Mouse (Mus musculus) forebrain, embryonic 11.5 days (tissue): ENCODE data around the gene Traf4. TPM values are rescaled to one million over a fixed set of nuclear protein-coding genes. Genes with fewer than 3 reads are reported as not detected.
A peak's percentile ranks its signal among the peaks of the same experiment; 100 is the strongest.

Experiments
- ATAC-seq: fragments of 200-750 bp; cut with Nextera tagmentation; replicated peaks from 2 replicates; pipeline ENCODE4 v1.8.0; 2017; ENCODE audit warnings: moderate TSS enrichment; ENCODE audit not compliant: low FRiP score
- DNase-seq: peaks from one replicate; pipeline ENCODE4 v3.0.0-alpha.2; 2017; ENCODE audit warnings: low spot score
- H3K27ac ChIP-seq: fragments of 300-500 bp; sonication (generic); 2 replicates; pipeline ENCODE4 v1.5.1; 2014; ENCODE audit warnings: low read depth, low read length
- H3K27me3 ChIP-seq: fragments of 300-500 bp; sonication (generic); 2 replicates; pipeline ENCODE4 v1.6.1; 2014; ENCODE audit warnings: mild to moderate bottlenecking, low read length, mixed read lengths; ENCODE audit not compliant: control insufficient read depth, insufficient read depth
- H3K36me3 ChIP-seq: fragments of 300-500 bp; sonication (generic); 2 replicates; pipeline ENCODE4 v1.6.1; 2014; ENCODE audit warnings: mild to moderate bottlenecking, low read length, moderate library complexity, mixed read lengths; ENCODE audit not compliant: control insufficient read depth, insufficient read depth
- H3K4me1 ChIP-seq: fragments of 300-500 bp; sonication (generic); replicated peaks from 2 replicates; pipeline ENCODE4 v1.6.1; 2014; ENCODE audit warnings: low read length, mixed read lengths; ENCODE audit not compliant: control insufficient read depth, insufficient read depth
- H3K4me2 ChIP-seq: fragments of 300-500 bp; sonication (generic); 2 replicates; pipeline ENCODE4 v1.6.1; 2014; ENCODE audit warnings: low read depth, mild to moderate bottlenecking, low read length, moderate library complexity, mixed read lengths; ENCODE audit not compliant: severe bottlenecking
- H3K4me3 ChIP-seq: fragments of 300-500 bp; sonication (generic); 2 replicates; pipeline ENCODE4 v1.5.1; 2014; ENCODE audit warnings: low read depth, low read length
- H3K9ac ChIP-seq: fragments of 300-500 bp; sonication (generic); 2 replicates; pipeline ENCODE4 v1.6.1; 2014; ENCODE audit warnings: low read length
- H3K9me3 ChIP-seq: fragments of 300-500 bp; sonication (generic); 2 replicates; pipeline ENCODE4 v1.6.1; 2016; ENCODE audit warnings: low read length, mixed read lengths; ENCODE audit not compliant: control insufficient read depth
- WGBS: fragments of 180-500 bp; shearing (Covaris S2); extraction: QIAGEN DNeasy Blood & Tissue Kit; methylation state at CpG from one replicate; pipeline ENCODE4 v1.1.7; 2014; 5-methylcytosine and 5-hydroxymethylcytosine counted together
- polyA plus RNA-seq: library from polyadenylated mRNA; unstranded; fragments of >200 nt; fragmentation: Nextera tagmentation; extraction: Ambion mirVana; gene quantifications from 2 replicates; pipeline ENCODE4 v1.2.1, GENCODE M21; 2014

Traf4 gene
- polyA plus RNA-seq, 1 experiment from 2014 or later, result 77.7 TPM

GRCm38 (mm10) chr11:78178859-78179437, 13.6 kb upstream of the Traf4 start:
- peak overlapping the region; percentile 93 for H3K27ac ChIP-seq
- peak overlapping the region; percentile 64 for H3K9ac ChIP-seq
- WGBS, result under 1% methylated on average over 28 of the region's 29 CpGs
- H3K9me3 ChIP-seq, result no peaks in the 10 kb centered on the region
- DNase-seq, result peak; percentile 77
- 0 out of 2 replicates have a peak, but pooled peaks have one; percentile 1 for ATAC-seq
- peak overlapping the region; percentile 93 for H3K4me2 ChIP-seq
- peaks cover 28% of the 10 kb centered on the region for H3K4me1 ChIP-seq
- peaks cover 4% of the 10 kb centered on the region for H3K36me3 ChIP-seq
- no peaks in the 10 kb centered on the region for H3K27me3 ChIP-seq
- H3K4me3 ChIP-seq, result peak overlapping the region; percentile 54

- H3K4me3 ChIP-seq, result peak overlapping the region; percentile 54
Measured at GRCm38 (mm10) chr11:78177903-78178858, 12.8 kb upstream of the Traf4 start.

GRCm38 (mm10) chr11:78177437-78177836, 12.0 kb upstream of the Traf4 start:
- Histone ChIP-seq H3K36me3 (peaks cover 4% of the 10 kb centered on the region), H3K4me2 (peak overlapping the region; percentile 93), H3K9me3 (no peaks in the 10 kb centered on the region), H3K27ac (no peak overlapping the region), H3K4me1 (peaks cover 28% of the 10 kb centered on the region), H3K9ac (peak overlapping the region; percentile 50; the same call in 1 of the 2 replicates), H3K4me3 (peak overlapping the region; percentile 54), H3K27me3 (no peaks in the 10 kb centered on the region)
- no peak; the same call in 1 of the 2 replicates for ATAC-seq
- 3% methylated on average over 10 of the region's 10 CpGs for WGBS
- no peak for DNase-seq

More at GRCm38 (mm10) chr11:78177903-78178858, 12.8 kb upstream of the Traf4 start:
- Histone ChIP-seq H3K9ac (peak overlapping the region; percentile 64), H3K4me2 (peak overlapping the region; percentile 93), H3K27ac (peak overlapping the region; percentile 93), H3K9me3 (no peaks in the 10 kb centered on the region), H3K27me3 (no peaks in the 10 kb centered on the region), H3K36me3 (peaks cover 4% of the 10 kb centered on the region), H3K4me1 (peaks cover 28% of the 10 kb centered on the region)
- under 1% methylated on average over 74 of the region's 84 CpGs for WGBS
- DNase-seq (peak; percentile 98), ATAC-seq (peak; percentile 83)

- Histone ChIP-seq H3K4me3 (peak overlapping the region; percentile 54), H3K4me1 (peaks cover 24% of the 10 kb centered on the region), H3K27ac (peak overlapping the region; percentile 14; the same call in 1 of the 2 replicates), H3K4me2 (peak overlapping the region; percentile 93), H3K9ac (peak overlapping the region; percentile 50), H3K9me3 (no peaks in the 10 kb centered on the region), H3K36me3 (peaks cover 4% of the 10 kb centered on the region), H3K27me3 (no peaks in the 10 kb centered on the region)
- ATAC-seq (no peak), DNase-seq (no peak)
- WGBS, result under 1% methylated on average over 23 of the region's 23 CpGs
Measured at GRCm38 (mm10) chr11:78176905-78177331, 11.5 kb upstream of the Traf4 start.

GRCm38 (mm10) chr11:78176402-78176862, 11.0 kb upstream of the Traf4 start, which contains the start of the genes Nek8 and Tlcd1:
TSS of gene Nek8 (minus strand) at chr11:78176675.
TSS of gene Tlcd1 (plus strand) at chr11:78176711.
- Histone ChIP-seq H3K9me3 (no peaks in the 10 kb centered on the region), H3K4me2 (peak within 1 kb of the TSS; percentile 93), H3K4me3 (peak within 1 kb of the TSS; percentile 54), H3K9ac (peak within 1 kb of the TSS; percentile 50), H3K27ac (peak within 1 kb of the TSS; percentile 26; the same call in 1 of the 2 replicates), H3K27me3 (no peaks in the 10 kb centered on the region), H3K4me1 (peaks cover 22% of the 10 kb centered on the region), H3K36me3 (peaks cover 4% of the 10 kb centered on the region; the same call in 1 of the 2 replicates)
- peak; percentile 93 for DNase-seq
- WGBS, result under 1% methylated on average over 32 of the region's 32 CpGs
- peak; percentile 68; the same call in 1 of the 2 replicates for ATAC-seq

GRCm38 (mm10) chr11:78175771-78176401, 10.5 kb upstream of the Traf4 start:
- peak overlapping the region; percentile 93; the same call in 1 of the 2 replicates for H3K4me2 ChIP-seq
- H3K27me3 ChIP-seq, result no peaks in the 10 kb centered on the region
- ATAC-seq (no peak; the same call in 1 of the 2 replicates), DNase-seq (no peak)
- H3K36me3 ChIP-seq, result peaks cover 4% of the 10 kb centered on the region; the same call in 1 of the 2 replicates
- H3K27ac ChIP-seq, result peak overlapping the region; percentile 26; the same call in 1 of the 2 replicates
- H3K9me3 ChIP-seq, result no peaks in the 10 kb centered on the region
- WGBS, result 7% methylated on average over 9 of the region's 10 CpGs
- H3K4me3 ChIP-seq, result peak overlapping the region; percentile 54
- H3K9ac ChIP-seq, result peak overlapping the region; percentile 50; the same call in 1 of the 2 replicates
- H3K4me1 ChIP-seq, result peaks cover 22% of the 10 kb centered on the region

GRCm38 (mm10) chr11:78174506-78174905, 9.1 kb upstream of the Traf4 start:
- peaks cover 17% of the 10 kb centered on the region for H3K4me1 ChIP-seq
- no peak overlapping the region for H3K4me2 ChIP-seq
- no peaks in the 10 kb centered on the region for H3K9me3 ChIP-seq
- no peak overlapping the region for H3K27ac ChIP-seq
- 90% methylated on average over 3 of the region's 3 CpGs for WGBS
- no peak for ATAC-seq
- H3K4me3 ChIP-seq, result no peak overlapping the region
- H3K27me3 ChIP-seq, result no peaks in the 10 kb centered on the region
- DNase-seq, result no peak
- no peaks in the 10 kb centered on the region for H3K36me3 ChIP-seq
- peak overlapping the region; percentile 3; the same call in 1 of the 2 replicates for H3K9ac ChIP-seq
